Mouse (Mus musculus) kidney, postnatal 0 days (tissue): ENCODE results near the gene Aff4. TPM values are rescaled to one million over a fixed set of nuclear protein-coding genes. Genes with fewer than 3 reads are reported as not detected.

Source experiments
- ATAC-seq: fragments of 200-750 bp; cut with Nextera tagmentation; replicated peaks from 2 replicates; pipeline ENCODE4 v1.8.0; 2017; ENCODE audit warnings: low read depth, moderate number of reproducible peaks, moderate TSS enrichment, moderate library complexity; ENCODE audit not compliant: low FRiP score
- DNase-seq: peaks from one replicate; pipeline ENCODE4 v3.0.0-alpha.2; 2016; ENCODE audit warnings: low spot score
- H3K27ac ChIP-seq: fragments of 300-500 bp; sonication (generic); 2 replicates; pipeline ENCODE4 v1.5.1; 2014; ENCODE audit warnings: mild to moderate bottlenecking
- H3K27me3 ChIP-seq: fragments of 300-500 bp; sonication (generic); 2 replicates; pipeline ENCODE4 v1.6.1; 2014; ENCODE audit warnings: low read length, mixed read lengths; ENCODE audit not compliant: insufficient read depth
- H3K36me3 ChIP-seq: fragments of 300-500 bp; sonication (generic); 2 replicates; pipeline ENCODE4 v1.6.1; 2014; ENCODE audit warnings: low read length, mixed read lengths; ENCODE audit not compliant: insufficient read depth
- H3K4me1 ChIP-seq: fragments of 300-500 bp; sonication (generic); replicated peaks from 2 replicates; pipeline ENCODE4 v1.6.1; 2014; ENCODE audit warnings: antibody characterized with exemption, low read length, mixed read lengths; ENCODE audit not compliant: insufficient read depth
- H3K4me2 ChIP-seq: fragments of 300-500 bp; sonication (generic); 2 replicates; pipeline ENCODE4 v1.6.1; 2014; ENCODE audit warnings: mild to moderate bottlenecking, low read length, moderate library complexity, mixed read lengths
- H3K4me3 ChIP-seq: fragments of 300-500 bp; sonication (generic); replicated peaks from 2 replicates; pipeline ENCODE4 v1.5.1; 2014; ENCODE audit warnings: low read depth, low read length
- H3K9ac ChIP-seq: fragments of 300-500 bp; sonication (generic); 2 replicates; pipeline ENCODE4 v1.6.1; 2014; ENCODE audit warnings: low read depth, low read length
- H3K9me3 ChIP-seq: fragments of 300-500 bp; sonication (generic); replicated peaks from 2 replicates; pipeline ENCODE4 v1.6.1; 2016; ENCODE audit warnings: low read length, inconsistent platforms, mixed read lengths
- CTCF ChIP-seq: IDR thresholded peaks from 2 replicates; pipeline ENCODE4 v1.5.1; 2016; ENCODE audit warnings: antibody characterized with exemption, low read depth, mild to moderate bottlenecking, moderate library complexity
- WGBS: fragments of 180-500 bp; shearing (Covaris S2); extraction: QIAGEN DNeasy Blood & Tissue Kit; methylation state at CpG from one replicate; pipeline ENCODE4 v1.1.7; 2014; 5-methylcytosine and 5-hydroxymethylcytosine counted together
- microRNA-seq: library from miRNA; unstranded; fragments of <30 nt; microRNA quantifications from one replicate; pipeline ENCODE4, GENCODE M21; 2016
- polyA plus RNA-seq: library from polyadenylated mRNA; unstranded; fragments of >200 nt; fragmentation: Nextera tagmentation; extraction: Ambion mirVana; gene quantifications from 2 replicates; pipeline ENCODE4 v1.2.1, GENCODE M21; 2015

Gene Aff4
- polyA plus RNA-seq, 1 experiment from 2014 or later = 33.9 TPM

DNA sequence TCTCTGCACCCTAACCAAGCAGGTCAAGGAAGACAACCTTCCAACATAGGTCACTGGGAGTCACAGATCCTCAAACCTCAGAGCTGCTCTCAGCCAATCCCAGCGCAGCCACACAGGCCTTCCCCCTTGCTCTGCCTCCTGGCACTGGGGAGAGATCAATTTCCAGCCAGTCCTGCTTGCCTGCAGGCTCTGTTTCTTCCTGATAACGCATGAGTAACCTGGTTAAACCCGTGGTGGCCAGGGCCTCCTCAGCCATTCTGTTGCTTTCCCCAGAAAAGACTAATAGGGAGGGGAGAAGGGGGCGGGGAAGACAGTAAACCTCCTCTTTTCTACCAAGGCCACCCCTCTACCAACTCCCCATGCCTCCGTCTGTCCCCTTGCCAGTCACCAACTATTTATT lies 111.1 kb downstream of the Aff4 start:
- H3K9ac ChIP-seq = no peak overlapping the region

DNA sequence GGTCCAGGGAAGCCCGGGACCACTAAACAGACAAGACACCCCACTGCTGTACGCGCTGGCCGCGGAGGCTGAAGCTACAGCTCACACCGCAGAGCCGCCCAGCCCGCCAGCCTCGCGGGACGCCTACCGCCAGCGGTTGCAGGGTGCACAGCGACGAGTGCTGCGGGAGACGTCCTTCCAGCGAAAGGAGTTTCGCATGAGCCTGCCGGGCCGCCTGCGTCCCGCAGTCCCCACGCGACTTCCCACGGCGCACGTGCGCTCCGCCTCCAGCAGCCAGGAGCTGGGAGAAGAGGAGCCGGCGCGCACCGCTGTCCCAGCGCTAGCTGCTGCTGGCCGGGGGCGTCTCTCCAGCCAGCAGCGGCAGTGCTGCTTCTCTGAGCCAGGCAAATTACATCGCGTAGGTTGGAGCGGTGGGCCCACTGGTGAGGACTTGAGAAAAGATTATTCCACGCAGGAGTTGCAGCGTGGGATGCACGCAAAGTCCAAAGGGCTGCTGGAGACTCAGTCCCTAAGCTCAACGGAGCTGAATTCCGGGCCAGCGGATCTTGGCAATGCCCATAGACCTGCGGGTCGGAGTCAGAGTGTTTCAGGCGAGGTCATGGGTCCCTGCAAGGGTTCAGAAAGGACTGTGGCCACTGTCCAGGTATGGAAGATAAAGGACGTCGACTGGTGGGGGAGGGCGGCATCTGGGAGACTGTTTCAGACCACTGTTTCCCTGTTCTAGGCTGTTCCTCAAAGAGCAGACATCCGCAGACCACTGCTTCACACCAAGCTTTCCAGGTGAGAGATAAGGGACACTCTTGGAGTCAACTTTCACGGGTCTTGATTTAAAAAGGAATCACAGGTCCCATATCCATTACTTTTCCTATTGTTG lies 113.2 kb downstream of the Aff4 start:
- Histone ChIP-seq H3K9ac (0 out of 2 replicates have a peak overlapping the region, but pooled peaks have one; percentile 37), H3K4me2 (peak overlapping the region; percentile 74), H3K27me3 (peaks cover 24% of the 10 kb centered on the region), H3K4me1 (peaks cover 10% of the 10 kb centered on the region), H3K9me3 (no peaks in the 10 kb centered on the region), H3K36me3 (no peaks in the 10 kb centered on the region), H3K27ac (no peak overlapping the region), H3K4me3 (peak overlapping the region; percentile 39)
- ATAC-seq (no peak), DNase-seq (no peak)
- WGBS = 7% methylated on average over 55 of the region's 55 CpGs
- no peak for TF ChIP-seq CTCF

More for the DNA sequence above, 111.1 kb downstream of the Aff4 start:
- Histone ChIP-seq H3K27me3 (peaks cover 24% of the 10 kb centered on the region), H3K36me3 (no peaks in the 10 kb centered on the region), H3K4me1 (peaks cover 10% of the 10 kb centered on the region), H3K4me2 (no peak overlapping the region), H3K9me3 (no peaks in the 10 kb centered on the region), H3K27ac (no peak overlapping the region), H3K4me3 (no peak overlapping the region)
- ATAC-seq = no peak
- WGBS = 31% methylated on average over 5 of the region's 5 CpGs
- TF ChIP-seq CTCF = no peak
- no peak for DNase-seq

DNA sequence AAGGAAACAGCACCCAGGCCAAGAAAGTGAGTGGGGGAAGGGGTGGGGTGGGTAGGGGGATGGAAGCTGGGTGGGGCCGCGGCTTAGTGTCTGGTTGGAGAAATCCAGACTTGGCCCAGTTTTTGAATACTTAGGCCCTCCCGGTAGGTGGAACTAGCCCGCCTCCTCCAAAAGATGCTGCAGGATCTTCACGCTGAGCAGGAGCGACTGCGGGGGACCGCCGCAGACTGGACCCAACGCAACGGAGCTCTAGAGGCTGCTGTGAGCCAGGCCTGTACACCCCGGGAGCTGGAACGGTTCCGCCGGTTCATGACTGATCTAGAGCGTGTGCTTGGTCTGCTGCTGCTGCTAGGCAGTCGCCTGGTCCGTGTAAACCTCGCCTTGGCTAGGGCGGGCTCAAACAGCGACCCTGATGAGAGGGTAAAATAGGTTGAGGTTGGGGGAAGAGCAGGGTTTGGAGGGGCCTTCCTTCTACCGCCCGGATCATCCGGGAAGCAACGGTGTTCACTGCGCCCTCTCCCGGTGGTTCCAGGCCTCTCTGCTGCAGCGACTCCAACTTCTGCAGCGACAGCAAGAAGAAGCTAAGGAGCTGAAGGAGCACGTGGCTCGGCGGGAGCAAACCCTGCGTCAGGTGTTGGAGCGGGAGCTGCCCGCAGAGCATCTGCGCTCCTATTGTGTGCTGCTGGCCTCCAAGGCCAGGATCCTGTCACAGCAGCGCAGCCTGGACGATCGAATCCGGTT lies 115.8 kb downstream of the Aff4 start:
- peak; percentile 80 for TF ChIP-seq CTCF
- peaks cover 10% of the 10 kb centered on the region for H3K4me1 ChIP-seq

DNA sequence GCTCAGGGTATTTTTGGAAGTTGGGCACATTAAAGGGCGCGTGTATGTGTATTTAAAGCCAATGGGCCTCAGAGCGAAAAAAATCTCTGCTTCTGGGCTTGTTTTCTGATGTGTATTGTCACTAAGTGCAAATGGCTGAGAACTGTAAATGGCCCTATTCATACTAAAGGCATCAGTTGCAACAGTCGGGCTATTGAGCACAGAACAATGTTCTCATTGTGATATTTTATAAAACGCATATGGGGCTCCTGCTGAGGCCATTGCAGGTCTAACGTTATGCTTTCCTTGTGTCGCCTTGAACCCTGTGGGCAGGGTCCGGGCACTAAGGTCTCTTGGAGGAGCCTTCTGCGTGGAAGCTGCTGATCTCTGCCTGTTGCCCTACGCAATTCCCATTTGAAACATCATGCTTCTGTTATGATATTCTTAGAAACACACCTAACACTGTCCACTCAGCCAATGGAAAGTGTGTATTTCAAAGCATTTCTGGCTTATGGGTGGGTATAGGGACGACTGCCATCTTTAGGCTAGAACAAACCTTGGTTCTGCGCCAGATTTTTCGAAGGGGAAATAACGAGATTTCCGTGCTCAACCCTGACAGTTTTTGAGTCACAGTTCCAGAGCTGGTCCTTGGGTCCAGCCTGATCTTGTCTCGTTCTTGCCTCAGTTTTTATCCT lies 118.8 kb downstream of the Aff4 start:
- Histone ChIP-seq H3K36me3 (no peaks in the 10 kb centered on the region), H3K27me3 (peaks cover 15% of the 10 kb centered on the region), H3K9me3 (no peaks in the 10 kb centered on the region), H3K4me2 (no peak overlapping the region), H3K9ac (no peak overlapping the region), H3K27ac (no peak overlapping the region), H3K4me1 (no peaks in the 10 kb centered on the region; the same call in 1 of the 2 replicates), H3K4me3 (no peak overlapping the region)
- ATAC-seq (0 out of 2 replicates have a peak, but pooled peaks have one; percentile 2), DNase-seq (no peak)
- no peak for TF ChIP-seq CTCF
- WGBS = 41% methylated on average over 16 of the region's 16 CpGs

More for the DNA sequence above, 115.8 kb downstream of the Aff4 start:
- Histone ChIP-seq H3K4me2 (peak overlapping the region; percentile 54), H3K4me3 (peak overlapping the region; percentile 28), H3K27me3 (peaks cover 30% of the 10 kb centered on the region), H3K9ac (peak overlapping the region; percentile 48), H3K36me3 (no peaks in the 10 kb centered on the region), H3K27ac (no peak overlapping the region), H3K9me3 (no peaks in the 10 kb centered on the region)
- peak; percentile 87 for DNase-seq
- WGBS = 7% methylated on average over 40 of the region's 40 CpGs
- ATAC-seq = peak; percentile 41; the same call in 1 of the 2 replicates

DNA sequence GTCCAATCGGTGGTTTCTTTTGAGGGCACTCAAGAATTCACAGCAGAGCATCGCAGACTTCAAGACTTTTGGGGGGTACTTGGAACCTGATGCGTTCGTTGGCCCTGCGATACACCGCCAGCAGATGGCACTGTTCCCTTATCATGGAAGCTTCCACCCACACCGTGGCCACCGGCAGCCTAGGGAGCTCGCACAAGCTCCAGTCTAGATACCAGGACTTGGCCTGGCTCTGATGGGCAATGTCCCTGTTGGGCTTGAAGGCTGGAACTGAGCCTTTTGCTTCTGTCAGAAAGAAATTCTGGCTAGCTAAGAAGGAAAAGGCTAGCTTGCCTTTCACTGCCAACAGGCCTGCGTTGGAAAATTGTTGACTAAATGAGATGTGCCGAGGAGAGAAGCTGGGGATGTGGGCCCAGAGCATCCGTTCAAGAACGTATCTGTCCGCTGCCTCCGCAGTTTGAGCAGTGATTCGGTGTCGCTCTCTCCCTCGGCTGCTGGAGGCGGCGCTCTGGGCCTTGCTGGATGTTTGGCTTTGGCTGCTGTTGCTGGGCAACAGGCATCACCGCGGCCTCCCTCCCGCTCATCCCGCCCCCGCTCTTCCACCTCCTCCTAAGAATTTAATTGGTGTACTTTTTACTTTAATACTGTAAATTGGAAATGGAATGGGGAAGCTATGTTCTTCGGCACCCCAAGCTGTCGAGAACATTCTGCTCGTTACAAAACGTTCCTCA lies 119.5 kb downstream of the Aff4 start, which contains the start of gene Gm9837:
Gene Gm9837, minus strand, starts transcription at position 512 of the 728 bp plus-strand sequence.
- peak; percentile 68 for ATAC-seq

More for the DNA sequence above, 119.5 kb downstream of the Aff4 start, which contains the start of gene Gm9837:
- TF ChIP-seq CTCF = peak; percentile 95
- Histone ChIP-seq H3K9ac (no peak within 1 kb of the TSS), H3K27ac (no peak within 1 kb of the TSS), H3K4me3 (no peak within 1 kb of the TSS), H3K4me1 (no peaks in the 10 kb centered on the region; the same call in 1 of the 2 replicates), H3K4me2 (peak within 1 kb of the TSS; percentile 40), H3K27me3 (peaks cover 8% of the 10 kb centered on the region), H3K9me3 (no peaks in the 10 kb centered on the region), H3K36me3 (no peaks in the 10 kb centered on the region)
- peak; percentile 93 for DNase-seq
- WGBS = 2% methylated on average over 29 of the region's 29 CpGs

Small RNA genes lying within 50 kb of the gene (microRNA-seq; reads per million reads assigned to microRNA genes)
- not detected for gene Mir6920

Other genes starting within 250 kb of the Aff4 start
- gene Hspa4, start 50.4 kb upstream of the Aff4 start, polyA plus RNA-seq = 79.8 and 84.5 TPM in 2 replicates
- 21.1 and 25.3 TPM in 2 replicates for gene Zcchc10, start 26.2 kb upstream of the Aff4 start, polyA plus RNA-seq
- 0.24 and 0.28 TPM in 2 replicates for gene Leap2, start 72.3 kb downstream of the Aff4 start, polyA plus RNA-seq
- gene Uqcrq, start 80.0 kb downstream of the Aff4 start, polyA plus RNA-seq = 1,154 and 1,231 TPM in 2 replicates
- 0.57 and 1.0 TPM in 2 replicates for gene Gdf9, start 80.2 kb downstream of the Aff4 start, polyA plus RNA-seq
- gene Gm10447, start 106.3 kb downstream of the Aff4 start, polyA plus RNA-seq = 0.08 and 0.14 TPM in 2 replicates
- gene Shroom1, start 106.4 kb downstream of the Aff4 start, polyA plus RNA-seq = 1.1 and 1.2 TPM in 2 replicates
- gene Gm9837, start 119.6 kb downstream of the Aff4 start, polyA plus RNA-seq = not detected in 2 replicates
- gene Gm9945, start 129.3 kb downstream of the Aff4 start, polyA plus RNA-seq = not detected in 2 replicates
- 0.26 and 0.39 TPM in 2 replicates for gene Sowaha, start 129.4 kb downstream of the Aff4 start, polyA plus RNA-seq
- 13.1 and 15.7 TPM in 2 replicates for gene Sept8, start 168.4 kb downstream of the Aff4 start, polyA plus RNA-seq
- 50.6 and 54.6 TPM in 2 replicates for gene Kif3a, start 216.5 kb downstream of the Aff4 start, polyA plus RNA-seq